Mouse (Mus musculus): ENCODE data around the gene Rdh16. TPM values are rescaled to one million over a fixed set of nuclear protein-coding genes. Genes with fewer than 3 reads are reported as not detected.
"Not testable (repeated sequence)": the region's sequence is repeated elsewhere in the genome, so short reads cannot be mapped to it uniquely, and the experiment has no call there.

Rdh16 gene
- polyA plus RNA-seq, 1 experiment from 2014 or later, result not detected

DNA sequence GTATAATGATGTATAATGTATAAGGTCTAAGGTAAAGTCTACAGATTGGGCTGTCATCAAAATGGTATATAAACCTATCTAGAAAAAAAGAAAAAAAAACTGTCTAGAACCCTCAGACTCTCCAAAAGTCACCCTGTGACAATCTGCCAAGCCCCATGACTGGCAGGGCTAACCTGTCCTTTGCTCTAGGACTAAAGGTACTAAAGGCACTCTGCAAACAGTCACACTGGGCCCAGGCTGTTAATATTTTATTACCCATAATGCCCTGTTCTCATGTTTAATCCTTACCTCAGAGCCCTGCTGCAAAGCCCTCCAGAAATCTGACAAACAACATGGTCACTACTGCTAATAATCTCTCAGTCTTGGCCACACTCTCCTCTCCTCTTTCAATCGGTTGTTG, 85.6 kb downstream of the Rdh16 start:
- DNase-seq (ENCODE audit: low spot score), result no peak
- no peaks in the 10 kb centered on the region for H3K36me3 ChIP-seq (replicated peaks; ENCODE audit: control insufficient read depth, insufficient read depth)
- no peak overlapping the region for H3K4me3 ChIP-seq (replicated peaks; ENCODE audit: low read length)
- H3K27ac ChIP-seq, result no peak overlapping the region
- no peaks in the 10 kb centered on the region for H3K27me3 ChIP-seq (ENCODE audit: control insufficient read depth, insufficient read depth, low read length)
- H3K4me1 ChIP-seq (replicated peaks; ENCODE audit: control insufficient read depth, insufficient read depth, low read length), result no peaks in the 10 kb centered on the region
- no peak for ATAC-seq (ENCODE audit: low FRiP score)
- no peaks in the 10 kb centered on the region for H3K9me3 ChIP-seq (ENCODE audit: control insufficient read depth, low read length)
- WGBS, result 74% methylated on average over 1 of the region's 1 CpGs
- H3K4me2 ChIP-seq (replicated peaks), result no peak overlapping the region
- H3K9ac ChIP-seq, result no peak overlapping the region

DNA sequence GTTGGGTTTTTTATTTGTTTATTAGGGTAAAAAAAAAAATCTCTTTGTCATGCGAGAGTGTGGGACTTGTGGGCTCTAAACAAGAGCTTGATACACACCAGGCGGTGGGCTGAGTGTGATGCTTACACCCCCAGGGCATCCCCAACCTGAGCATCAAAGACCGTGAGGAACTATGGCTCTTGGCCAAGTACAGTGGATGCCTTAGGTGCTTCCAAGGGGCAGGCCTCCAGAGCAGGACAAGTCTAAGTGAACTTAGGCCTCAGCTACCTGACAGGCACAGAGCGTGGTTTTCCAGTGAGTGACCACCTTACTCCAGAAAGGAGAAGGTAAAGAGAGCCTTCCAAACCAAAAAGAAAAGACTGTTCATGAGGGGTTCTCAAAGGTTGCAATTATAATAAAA, 86.0 kb downstream of the Rdh16 start:
- DNase-seq (ENCODE audit: low spot score) (no peak), ATAC-seq (ENCODE audit: low FRiP score) (no peak)
- no peaks in the 10 kb centered on the region for H3K4me1 ChIP-seq (replicated peaks; ENCODE audit: control insufficient read depth, insufficient read depth, low read length)
- no peak overlapping the region for H3K27ac ChIP-seq
- no peak overlapping the region for H3K4me3 ChIP-seq (replicated peaks; ENCODE audit: low read length)
- no peak overlapping the region for H3K4me2 ChIP-seq (replicated peaks)
- H3K27me3 ChIP-seq (ENCODE audit: control insufficient read depth, insufficient read depth, low read length), result no peaks in the 10 kb centered on the region
- H3K9me3 ChIP-seq (ENCODE audit: control insufficient read depth, low read length), result no peaks in the 10 kb centered on the region
- H3K9ac ChIP-seq, result no peak overlapping the region
- 80% methylated on average over 4 of the region's 4 CpGs for WGBS
- no peaks in the 10 kb centered on the region for H3K36me3 ChIP-seq (replicated peaks; ENCODE audit: control insufficient read depth, insufficient read depth)

GRCm38 (mm10) chr10:127888605-127889004, 87.7 kb downstream of the Rdh16 start, which contains the start of gene Rdh7:
Gene Rdh7, minus strand, starts transcription at chr10:127888817.
- H3K36me3 ChIP-seq (replicated peaks; ENCODE audit: control insufficient read depth, insufficient read depth), result no peaks in the 10 kb centered on the region
- ATAC-seq (ENCODE audit: low FRiP score) (no peak), DNase-seq (ENCODE audit: low spot score) (no peak)
- H3K9me3 ChIP-seq (ENCODE audit: control insufficient read depth, low read length), result no peaks in the 10 kb centered on the region
- no peak within 1 kb of the TSS for H3K27ac ChIP-seq
- no peak within 1 kb of the TSS for H3K4me3 ChIP-seq (replicated peaks; ENCODE audit: low read length)
- no peak within 1 kb of the TSS for H3K4me2 ChIP-seq (replicated peaks)
- no peaks in the 10 kb centered on the region for H3K27me3 ChIP-seq (ENCODE audit: control insufficient read depth, insufficient read depth, low read length)
- H3K4me1 ChIP-seq (replicated peaks; ENCODE audit: control insufficient read depth, insufficient read depth, low read length), result no peaks in the 10 kb centered on the region
- H3K9ac ChIP-seq, result no peak within 1 kb of the TSS

GRCm38 (mm10) chr10:127891481-127891880, 90.5 kb downstream of the Rdh16 start:
- H3K9ac ChIP-seq, result no peak overlapping the region
- 44% methylated on average over 1 of the region's 1 CpGs for WGBS
- H3K27ac ChIP-seq, result no peak overlapping the region
- no peaks in the 10 kb centered on the region for H3K4me1 ChIP-seq (replicated peaks; ENCODE audit: control insufficient read depth, insufficient read depth, low read length)
- H3K36me3 ChIP-seq (replicated peaks; ENCODE audit: control insufficient read depth, insufficient read depth), result no peaks in the 10 kb centered on the region
- no peaks in the 10 kb centered on the region for H3K9me3 ChIP-seq (ENCODE audit: control insufficient read depth, low read length)
- DNase-seq (ENCODE audit: low spot score), result no peak
- no peak overlapping the region for H3K4me3 ChIP-seq (replicated peaks; ENCODE audit: low read length)
- H3K4me2 ChIP-seq (replicated peaks), result no peak overlapping the region
- no peaks in the 10 kb centered on the region for H3K27me3 ChIP-seq (ENCODE audit: control insufficient read depth, insufficient read depth, low read length)
- ATAC-seq (ENCODE audit: low FRiP score), result no peak

- H3K4me3 ChIP-seq (replicated peaks; ENCODE audit: low read length); ATAC-seq (ENCODE audit: low FRiP score): not testable (repeated sequence)
- WGBS, result 57% methylated on average over 5 of the region's 5 CpGs
These were observed 92.4 kb downstream of the Rdh16 start for GRCm38 (mm10) chr10:127893163-127894022.

More at GRCm38 (mm10) chr10:127893163-127894022, 92.4 kb downstream of the Rdh16 start:
- not testable (repeated sequence) for H3K4me2 ChIP-seq (replicated peaks); H3K27me3 ChIP-seq (ENCODE audit: control insufficient read depth, insufficient read depth, low read length); H3K4me1 ChIP-seq (replicated peaks; ENCODE audit: control insufficient read depth, insufficient read depth, low read length); H3K27ac ChIP-seq; H3K36me3 ChIP-seq (replicated peaks; ENCODE audit: control insufficient read depth, insufficient read depth); DNase-seq (ENCODE audit: low spot score); H3K9ac ChIP-seq; H3K9me3 ChIP-seq (ENCODE audit: control insufficient read depth, low read length)

Other genes with a start within 250 kb of the Rdh16 start
- gene Lrp1, start 180.0 kb upstream of the Rdh16 start, polyA plus RNA-seq (2014; fragmentation: Nextera tagmentation; extraction: Ambion mirVana), result 118 and 119 TPM in 2 replicates
- 4.7 and 5.5 TPM in 2 replicates for gene Stat6, start 158.2 kb upstream of the Rdh16 start, polyA plus RNA-seq (2014; fragmentation: Nextera tagmentation; extraction: Ambion mirVana)
- gene Nemp1, start 134.3 kb upstream of the Rdh16 start, polyA plus RNA-seq (2014; fragmentation: Nextera tagmentation; extraction: Ambion mirVana), result 3.3 and 4.3 TPM in 2 replicates
- gene Nab2, start 132.6 kb upstream of the Rdh16 start, polyA plus RNA-seq (2014; fragmentation: Nextera tagmentation; extraction: Ambion mirVana), result 2.3 and 2.6 TPM in 2 replicates
- 0.37 and 0.76 TPM in 2 replicates for gene Myo1a, start 96.0 kb upstream of the Rdh16 start, polyA plus RNA-seq (2014; fragmentation: Nextera tagmentation; extraction: Ambion mirVana)
- gene Tac2, start 76.7 kb upstream of the Rdh16 start, polyA plus RNA-seq (2014; fragmentation: Nextera tagmentation; extraction: Ambion mirVana), result 0.41 and 0.44 TPM in 2 replicates
- gene Zbtb39, start 61.6 kb upstream of the Rdh16 start, polyA plus RNA-seq (2014; fragmentation: Nextera tagmentation; extraction: Ambion mirVana), result 4.3 and 4.7 TPM in 2 replicates
- gene Gpr182, start 49.4 kb upstream of the Rdh16 start, polyA plus RNA-seq (2014; fragmentation: Nextera tagmentation; extraction: Ambion mirVana), result 0.70 and 0.87 TPM in 2 replicates
- gene Rdh1, start 41.4 kb upstream of the Rdh16 start, polyA plus RNA-seq (2014; fragmentation: Nextera tagmentation; extraction: Ambion mirVana), result 0.05 TPM in 1 of 2 replicates, not detected in the other
- not detected in 2 replicates for gene Rdh16f1, start 41.4 kb upstream of the Rdh16 start, polyA plus RNA-seq (2014; fragmentation: Nextera tagmentation; extraction: Ambion mirVana)
- 0.12 TPM in 1 of 2 replicates, not detected in the other for gene Rdh9, start 24.8 kb upstream of the Rdh16 start, polyA plus RNA-seq (2014; fragmentation: Nextera tagmentation; extraction: Ambion mirVana)
- gene Rdh19, start 48.8 kb downstream of the Rdh16 start, polyA plus RNA-seq (2014; fragmentation: Nextera tagmentation; extraction: Ambion mirVana), result not detected in 2 replicates
- not detected in 2 replicates for gene Rdh16f2, start 65.3 kb downstream of the Rdh16 start, polyA plus RNA-seq (2014; fragmentation: Nextera tagmentation; extraction: Ambion mirVana)
- not detected in 2 replicates for gene Rdh7, start 87.7 kb downstream of the Rdh16 start, polyA plus RNA-seq (2014; fragmentation: Nextera tagmentation; extraction: Ambion mirVana)
- gene Sdr9c7, start 97.4 kb downstream of the Rdh16 start, polyA plus RNA-seq (2014; fragmentation: Nextera tagmentation; extraction: Ambion mirVana), result not detected in 2 replicates
- gene Hsd17b6, start 206.5 kb downstream of the Rdh16 start, polyA plus RNA-seq (2014; fragmentation: Nextera tagmentation; extraction: Ambion mirVana), result not detected in 2 replicates
- gene Prim1, start 214.0 kb downstream of the Rdh16 start, polyA plus RNA-seq (2014; fragmentation: Nextera tagmentation; extraction: Ambion mirVana), result 36.9 and 39.3 TPM in 2 replicates
- 558 and 592 TPM in 2 replicates for gene Naca, start 234.4 kb downstream of the Rdh16 start, polyA plus RNA-seq (2014; fragmentation: Nextera tagmentation; extraction: Ambion mirVana)

All from hindbrain, embryonic 14.5 days (tissue).